Mouse (Mus musculus) forebrain, embryonic 12.5 days (tissue): ENCODE measurements around the gene Taar7d. TPM values are rescaled to one million over a fixed set of nuclear protein-coding genes. Genes with fewer than 3 reads are reported as not detected.
"Not testable (repeated sequence)": the region's sequence is repeated elsewhere in the genome, so short reads cannot be mapped to it uniquely, and the experiment has no call there.

Experiments used
- ATAC-seq: fragments of 200-750 bp; cut with Nextera tagmentation; 2 replicates; pipeline ENCODE4 v1.8.0; 2017; ENCODE audit warnings: moderate TSS enrichment; ENCODE audit not compliant: low FRiP score
- H3K27ac ChIP-seq: fragments of 300-500 bp; sonication (generic); 2 replicates; pipeline ENCODE4 v1.5.1; 2016; ENCODE audit warnings: mild to moderate bottlenecking
- H3K27me3 ChIP-seq: fragments of 300-500 bp; sonication (generic); 2 replicates; pipeline ENCODE4 v1.6.1; 2016; ENCODE audit warnings: mild to moderate bottlenecking
- H3K36me3 ChIP-seq: fragments of 300-500 bp; sonication (generic); replicated peaks from 2 replicates; pipeline ENCODE4 v1.6.1; 2016; ENCODE audit warnings: mild to moderate bottlenecking
- H3K4me1 ChIP-seq: fragments of 300-500 bp; sonication (generic); 2 replicates; pipeline ENCODE4 v1.6.1; 2016
- H3K4me2 ChIP-seq: fragments of 300-500 bp; sonication (generic); 2 replicates; pipeline ENCODE4 v1.6.1; 2016; ENCODE audit warnings: mild to moderate bottlenecking, moderate library complexity
- H3K4me3 ChIP-seq: fragments of 300-500 bp; sonication (generic); replicated peaks from 2 replicates; pipeline ENCODE4 v1.5.1; 2016; ENCODE audit warnings: mild to moderate bottlenecking
- H3K9ac ChIP-seq: fragments of 300-500 bp; sonication (generic); 2 replicates; pipeline ENCODE4 v1.6.1; 2016; ENCODE audit warnings: mild to moderate bottlenecking
- H3K9me3 ChIP-seq: fragments of 300-500 bp; sonication (generic); 2 replicates; pipeline ENCODE4 v1.6.1; 2016
- WGBS: fragments of 180-500 bp; shearing (Covaris S2); methylation state at CpG from one replicate; pipeline ENCODE4 v1.1.7; 2016; 5-methylcytosine and 5-hydroxymethylcytosine counted together
- polyA plus RNA-seq: library from polyadenylated mRNA; unstranded; fragments of >200 nt; fragmentation: Nextera tagmentation; extraction: Ambion mirVana; gene quantifications from 2 replicates; pipeline ENCODE4 v1.2.1, GENCODE M21; 2016

The Taar7d gene
- polyA plus RNA-seq, 1 experiment from 2014 or later = not detected

DNA sequence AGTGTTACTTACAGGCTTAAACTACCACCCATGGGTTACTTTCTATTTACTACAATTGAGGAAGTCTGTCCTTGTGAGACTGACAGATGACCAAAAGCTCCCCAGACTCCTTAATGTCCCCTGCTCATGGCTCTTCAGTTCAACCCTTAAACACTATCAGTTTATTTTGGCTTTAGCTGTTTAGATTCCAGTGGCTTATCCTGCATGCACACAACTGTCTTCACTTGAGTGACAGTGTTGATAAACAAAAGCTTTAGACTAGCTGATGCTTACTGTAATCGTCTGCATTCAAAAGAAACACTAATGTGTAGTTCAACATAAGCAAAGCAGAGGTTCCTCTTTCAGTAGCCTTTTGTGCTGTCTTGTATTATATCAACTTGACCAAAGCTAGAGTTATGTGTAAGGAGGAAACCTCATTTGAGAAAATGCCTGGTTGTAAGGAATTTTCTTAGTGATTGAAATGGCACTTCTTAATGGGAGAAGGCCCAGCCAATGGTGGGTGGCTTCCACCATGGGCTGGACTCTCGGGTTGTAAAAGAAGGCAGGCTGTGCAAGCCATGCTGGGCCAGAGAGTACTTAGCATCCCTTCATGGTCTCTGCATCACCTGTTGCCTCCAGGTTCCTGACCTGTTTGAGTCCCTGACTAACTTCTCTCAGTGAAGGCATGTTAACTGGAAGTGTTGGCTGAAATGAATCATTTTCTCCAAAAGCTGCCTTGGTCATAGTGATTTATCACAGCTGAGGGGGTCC is 13.3 kb downstream of the Taar7d start:
- H3K9ac ChIP-seq = no peak overlapping the region
- no peak overlapping the region for H3K4me2 ChIP-seq
- no peak overlapping the region for H3K27ac ChIP-seq
- ATAC-seq = no peak
- no peaks in the 10 kb centered on the region for H3K36me3 ChIP-seq
- WGBS = 66% methylated on average over 2 of the region's 2 CpGs
- H3K4me1 ChIP-seq = no peaks in the 10 kb centered on the region
- no peaks in the 10 kb centered on the region for H3K27me3 ChIP-seq
- H3K4me3 ChIP-seq = no peak overlapping the region
- H3K9me3 ChIP-seq = no peaks in the 10 kb centered on the region

DNA sequence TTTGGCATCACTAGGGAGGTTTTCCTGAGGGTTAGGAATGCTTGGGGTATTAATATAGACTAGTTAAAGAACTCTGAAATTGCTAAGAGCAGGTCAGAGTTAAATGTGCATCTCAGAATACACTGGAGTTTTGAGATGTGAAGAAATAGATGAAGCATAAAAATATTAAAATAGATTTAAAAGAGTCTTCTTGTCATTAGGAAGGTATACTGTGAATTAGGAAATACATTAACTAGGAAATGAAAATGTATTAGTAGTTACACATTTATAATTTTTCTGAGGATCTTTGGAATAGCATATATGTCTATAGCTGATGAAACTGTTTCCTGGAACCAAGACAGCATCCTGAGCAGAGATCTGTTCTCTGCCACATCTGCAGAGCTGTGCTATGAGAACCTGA is 22.2 kb downstream of the Taar7d start, which contains the start of gene Taar7f:
Gene Taar7f (plus strand): TSS at position 301 of the 400 bp plus-strand sequence.
- H3K27ac ChIP-seq = no peak within 1 kb of the TSS
- no peaks in the 10 kb centered on the region for H3K4me1 ChIP-seq
- no peak within 1 kb of the TSS for H3K4me2 ChIP-seq
- H3K27me3 ChIP-seq = no peaks in the 10 kb centered on the region
- H3K9me3 ChIP-seq = no peaks in the 10 kb centered on the region
- H3K4me3 ChIP-seq = no peak within 1 kb of the TSS
- no peak within 1 kb of the TSS for H3K9ac ChIP-seq
- no peak for ATAC-seq
- H3K36me3 ChIP-seq = no peaks in the 10 kb centered on the region

DNA sequence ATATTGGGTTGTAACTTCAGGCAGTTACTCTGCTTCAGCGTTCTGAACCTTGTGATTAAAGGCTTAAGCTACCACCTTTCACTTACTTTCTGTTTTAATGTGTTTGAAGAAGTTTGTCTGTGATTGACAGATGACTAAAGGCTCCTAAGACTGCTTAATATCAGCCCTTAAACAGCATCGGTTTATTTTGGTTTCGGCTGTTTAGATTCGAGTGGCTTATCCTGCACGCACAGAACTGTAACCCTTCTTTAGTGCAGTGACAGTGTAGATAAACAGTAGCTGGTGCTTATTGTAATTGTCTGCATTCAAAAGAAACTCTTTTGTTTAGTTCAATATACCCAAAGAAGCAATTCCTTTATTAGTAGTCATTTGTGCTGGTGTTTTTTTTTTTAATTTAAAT is 25.0 kb downstream of the Taar7d start:
- Histone ChIP-seq H3K9ac (no peak overlapping the region), H3K4me2 (no peak overlapping the region), H3K27ac (no peak overlapping the region), H3K4me1 (no peaks in the 10 kb centered on the region), H3K4me3 (no peak overlapping the region), H3K9me3 (no peaks in the 10 kb centered on the region), H3K27me3 (no peaks in the 10 kb centered on the region), H3K36me3 (no peaks in the 10 kb centered on the region)
- no peak for ATAC-seq
- WGBS = 66% methylated on average over 5 of the region's 5 CpGs

DNA sequence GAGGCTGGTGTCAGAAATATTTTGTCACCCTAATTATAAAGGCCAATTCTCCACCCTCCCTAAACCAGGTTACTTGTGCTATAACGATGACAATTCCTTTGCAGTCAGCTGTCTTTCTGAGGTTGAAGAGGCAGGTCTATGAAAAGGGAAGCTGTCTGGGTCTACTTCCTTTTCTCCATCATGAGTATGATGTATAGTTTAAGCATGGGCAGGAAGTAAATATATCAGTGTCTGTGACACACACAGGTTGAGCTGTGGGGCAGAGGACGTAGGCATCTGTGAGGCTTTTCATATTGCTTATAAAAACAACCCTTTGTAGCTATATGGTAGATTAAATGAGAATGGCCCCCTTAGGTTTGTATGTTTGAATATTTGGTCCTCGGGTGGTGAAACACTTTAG is 32.0 kb downstream of the Taar7d start:
- no peaks in the 10 kb centered on the region for H3K36me3 ChIP-seq
- no peaks in the 10 kb centered on the region for H3K9me3 ChIP-seq
- no peak overlapping the region for H3K27ac ChIP-seq
- WGBS = 90% methylated on average over 3 of the region's 3 CpGs
- H3K4me3 ChIP-seq = no peak overlapping the region
- H3K27me3 ChIP-seq = no peaks in the 10 kb centered on the region
- H3K9ac ChIP-seq = no peak overlapping the region
- ATAC-seq = no peak
- H3K4me1 ChIP-seq = no peaks in the 10 kb centered on the region
- no peak overlapping the region for H3K4me2 ChIP-seq

DNA sequence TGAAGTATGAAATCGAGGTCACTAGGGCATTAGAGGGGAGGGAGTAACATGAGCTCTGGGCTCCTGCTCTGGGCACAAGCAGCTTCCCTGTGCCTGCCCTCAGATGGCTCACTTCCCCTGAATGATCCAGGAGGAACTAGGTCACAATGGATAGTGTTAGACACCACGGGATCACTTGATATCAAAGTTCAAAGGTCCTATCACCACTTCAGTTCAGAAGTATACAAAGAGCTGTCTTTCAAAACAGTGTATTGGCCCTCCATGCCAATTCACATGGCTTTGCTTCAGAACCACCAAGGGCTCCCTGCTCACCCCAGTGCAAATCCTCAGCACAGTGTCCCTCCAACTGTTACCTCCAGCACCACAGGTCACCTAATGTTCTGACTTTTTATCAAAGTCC is 47.7 kb downstream of the Taar7d start:
- not testable (repeated sequence) for ATAC-seq, H3K36me3 ChIP-seq, H3K9ac ChIP-seq, H3K4me2 ChIP-seq, H3K4me1 ChIP-seq, H3K4me3 ChIP-seq, H3K9me3 ChIP-seq, H3K27ac ChIP-seq, H3K27me3 ChIP-seq
- WGBS = 35% methylated on average over 2 of the region's 2 CpGs

DNA sequence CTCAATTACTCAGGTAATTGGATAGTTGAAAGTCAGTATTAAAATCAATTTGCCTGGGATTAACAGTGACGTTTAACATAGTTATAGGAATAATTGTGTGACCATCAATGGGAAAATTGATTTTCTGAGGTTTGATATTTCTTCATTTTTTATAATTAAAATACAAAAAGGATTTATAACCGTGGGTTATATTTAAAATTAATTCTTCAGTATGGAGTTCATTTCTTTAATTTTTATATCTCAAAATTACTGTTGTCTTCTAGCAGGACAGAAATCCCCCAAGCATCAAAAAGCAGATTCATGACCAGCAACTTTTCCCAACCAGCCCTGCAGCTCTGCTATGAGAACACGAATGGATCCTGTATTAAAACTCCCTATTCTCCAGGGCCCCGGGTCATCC is 49.2 kb downstream of the Taar7d start, which contains the start of gene Taar8a:
Gene Taar8a (plus strand): TSS at position 301 of the 400 bp plus-strand sequence.
- not testable (repeated sequence) for H3K27ac ChIP-seq, H3K9me3 ChIP-seq, ATAC-seq, H3K4me3 ChIP-seq, H3K4me1 ChIP-seq, H3K36me3 ChIP-seq, H3K9ac ChIP-seq, H3K27me3 ChIP-seq, H3K4me2 ChIP-seq
- 87% methylated on average over 2 of the region's 4 CpGs for WGBS

Other genes with a start within 250 kb of the Taar7d start
- gene Rps12, start 239.9 kb upstream of the Taar7d start, polyA plus RNA-seq = 117 and 131 TPM in 2 replicates
- 16.6 and 17.2 TPM in 2 replicates for gene Slc18b1, start 230.2 kb upstream of the Taar7d start, polyA plus RNA-seq
- not detected in 2 replicates for gene Vnn3, start 175.8 kb upstream of the Taar7d start, polyA plus RNA-seq
- gene Vnn1, start 132.5 kb upstream of the Taar7d start, polyA plus RNA-seq = 0.63 and 0.65 TPM in 2 replicates
- not detected in 2 replicates for gene Taar1, start 106.9 kb upstream of the Taar7d start, polyA plus RNA-seq
- gene Taar2, start 88.7 kb upstream of the Taar7d start, polyA plus RNA-seq = not detected in 2 replicates
- gene Taar3, start 77.7 kb upstream of the Taar7d start, polyA plus RNA-seq = not detected in 2 replicates
- not detected in 2 replicates for gene Taar4, start 66.7 kb upstream of the Taar7d start, polyA plus RNA-seq
- not detected in 2 replicates for gene Taar5, start 56.5 kb upstream of the Taar7d start, polyA plus RNA-seq
- gene Taar6, start 41.6 kb upstream of the Taar7d start, polyA plus RNA-seq = not detected in 2 replicates
- gene Taar7a, start 33.7 kb upstream of the Taar7d start, polyA plus RNA-seq = not detected in 2 replicates
- gene Taar7b, start 27.3 kb upstream of the Taar7d start, polyA plus RNA-seq = not detected in 2 replicates
- not detected in 2 replicates for gene Taar7e, start 10.4 kb downstream of the Taar7d start, polyA plus RNA-seq
- gene Taar7f, start 22.3 kb downstream of the Taar7d start, polyA plus RNA-seq = not detected in 2 replicates
- gene Taar8a, start 49.3 kb downstream of the Taar7d start, polyA plus RNA-seq = not detected in 2 replicates
- gene Taar8b, start 65.1 kb downstream of the Taar7d start, polyA plus RNA-seq = not detected in 2 replicates
- gene Taar8c, start 74.7 kb downstream of the Taar7d start, polyA plus RNA-seq = not detected in 2 replicates
- not detected in 2 replicates for gene Taar9, start 82.3 kb downstream of the Taar7d start, polyA plus RNA-seq
- 115 and 121 TPM in 2 replicates for gene Stx7, start 122.1 kb downstream of the Taar7d start, polyA plus RNA-seq
- 2.7 and 3.2 TPM in 2 replicates for gene Moxd1, start 196.3 kb downstream of the Taar7d start, polyA plus RNA-seq